Mouse (Mus musculus) erythroblast, embryonic 14.5 days (primary cell): Measurements from ENCODE around the gene Cldn14. TPM values are rescaled to one million over a fixed set of nuclear protein-coding genes. Genes with fewer than 3 reads are reported as not detected.

Source experiments
- H3K27me3 ChIP-seq: 2 replicates; pipeline ENCODE4 v1.6.1; 2012; ENCODE audit warnings: inconsistent platforms; ENCODE audit not compliant: control insufficient read depth
- H3K36me3 ChIP-seq: 2 replicates; pipeline ENCODE4 v1.6.1; 2012; ENCODE audit warnings: mild to moderate bottlenecking, inconsistent platforms; ENCODE audit not compliant: control insufficient read depth
- H3K4me1 ChIP-seq: 2 replicates; pipeline ENCODE4 v1.6.1; 2012; ENCODE audit warnings: inconsistent platforms; ENCODE audit not compliant: control insufficient read depth
- H3K4me3 ChIP-seq: replicated peaks from 2 replicates; pipeline ENCODE3; 2012; ENCODE audit warnings: moderate library complexity, mild to moderate bottlenecking, inconsistent platforms
- H3K9me3 ChIP-seq: 2 replicates; pipeline ENCODE4 v1.6.1; 2012; ENCODE audit warnings: low read length, inconsistent platforms, mixed read lengths; ENCODE audit not compliant: control insufficient read depth
- GATA1 ChIP-seq: IDR thresholded peaks from 2 replicates; pipeline ENCODE4 v1.6.1; 2012; ENCODE audit warnings: low read length, inconsistent platforms, mixed read lengths
- TAL1 ChIP-seq: IDR thresholded peaks from 3 replicates; pipeline ENCODE4 v1.6.1; 2012; ENCODE audit warnings: low read length, inconsistent platforms, mixed read lengths
- polyA plus RNA-seq: library from polyadenylated mRNA; stranded (reverse); fragments of >175 nt; gene quantifications from 2 replicates; pipeline ENCODE4 v1.2.3, GENCODE M21; 2012

Cldn14 gene
- 0.04 TPM in 1 of 2 replicates, not detected in the other for polyA plus RNA-seq

DNA sequence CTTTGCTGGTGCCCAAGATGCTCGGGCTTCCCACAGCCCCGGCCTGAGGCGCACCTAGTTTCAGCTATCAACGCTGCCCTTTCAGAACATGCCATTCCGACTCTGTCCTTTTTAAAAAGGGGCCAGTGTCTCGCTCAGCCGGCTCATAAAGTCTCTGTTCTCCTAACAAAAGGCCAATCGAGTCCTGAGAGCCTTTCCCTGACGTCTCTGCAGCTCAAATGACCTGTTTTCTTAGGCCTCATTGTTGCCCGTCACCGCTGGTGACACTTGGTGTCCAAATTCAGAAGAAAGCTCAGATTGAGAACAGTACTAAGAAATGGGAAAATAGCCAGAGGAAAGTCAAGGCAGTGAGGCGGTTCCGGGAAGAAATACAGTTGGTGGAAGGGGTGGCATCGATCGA is at the start of gene Cldn14:
Gene Cldn14 (minus strand): TSS at position 101 of the 400 bp plus-strand sequence.
- Histone ChIP-seq H3K4me3 (no peak within 1 kb of the TSS), H3K36me3 (no peaks in the 10 kb centered on the region), H3K27me3 (peaks cover 8% of the 10 kb centered on the region; the same call in 1 of the 2 replicates), H3K4me1 (no peaks in the 10 kb centered on the region), H3K9me3 (no peaks in the 10 kb centered on the region)
- TF ChIP-seq GATA1 (no peak), TAL1 (no peak)

DNA sequence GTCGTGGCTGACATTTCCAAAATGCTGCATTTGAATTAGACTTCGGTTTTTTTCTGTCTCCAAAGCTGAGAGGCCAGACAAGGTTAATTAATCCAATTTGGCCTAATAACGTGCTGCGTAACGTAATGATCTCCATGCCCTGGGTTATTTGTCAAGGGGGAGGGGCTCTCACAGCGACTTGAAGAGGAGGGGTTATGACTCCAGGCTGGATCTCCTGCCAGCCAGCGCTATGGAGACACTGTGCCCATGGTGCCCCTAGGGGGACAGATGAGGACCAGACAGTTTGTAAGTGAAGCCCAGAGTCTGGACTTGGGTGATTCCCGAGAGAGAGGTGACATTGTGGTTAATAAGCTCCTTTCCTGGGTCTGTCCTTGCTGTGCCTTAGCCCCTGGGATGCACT is 46.9 kb upstream of the Cldn14 start:
- Histone ChIP-seq H3K27me3 (no peaks in the 10 kb centered on the region), H3K9me3 (0 out of 2 replicates have a peak, but pooled peaks cover 2% of the 10 kb centered on the region), H3K4me1 (no peaks in the 10 kb centered on the region), H3K36me3 (no peaks in the 10 kb centered on the region), H3K4me3 (no peak overlapping the region)
- TF ChIP-seq TAL1: no peak
- TF ChIP-seq GATA1: no peak

DNA sequence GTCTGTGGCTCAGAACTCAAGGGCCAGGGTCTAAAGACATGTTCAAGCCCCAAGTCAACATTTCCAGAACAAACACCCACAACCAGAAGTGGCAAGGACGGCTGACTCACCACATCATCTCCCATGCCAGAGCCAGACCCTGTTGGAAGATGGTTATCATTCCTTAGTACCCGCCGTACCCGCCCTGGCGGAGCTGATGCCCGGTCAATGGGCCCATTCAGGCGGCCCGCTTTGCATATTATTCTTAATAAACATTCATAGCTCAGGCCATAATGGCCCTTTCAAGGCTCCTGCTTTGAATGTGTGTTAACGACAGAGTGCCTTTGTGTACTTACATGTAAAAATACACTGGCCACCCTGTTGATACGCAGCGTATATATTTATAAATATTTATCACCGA is 46.5 kb upstream of the Cldn14 start:
- Histone ChIP-seq H3K9me3 (0 out of 2 replicates have a peak, but pooled peaks cover 2% of the 10 kb centered on the region), H3K4me1 (no peaks in the 10 kb centered on the region), H3K27me3 (no peaks in the 10 kb centered on the region), H3K36me3 (no peaks in the 10 kb centered on the region), H3K4me3 (no peak overlapping the region)
- TF ChIP-seq GATA1 (no peak), TAL1 (no peak)

DNA sequence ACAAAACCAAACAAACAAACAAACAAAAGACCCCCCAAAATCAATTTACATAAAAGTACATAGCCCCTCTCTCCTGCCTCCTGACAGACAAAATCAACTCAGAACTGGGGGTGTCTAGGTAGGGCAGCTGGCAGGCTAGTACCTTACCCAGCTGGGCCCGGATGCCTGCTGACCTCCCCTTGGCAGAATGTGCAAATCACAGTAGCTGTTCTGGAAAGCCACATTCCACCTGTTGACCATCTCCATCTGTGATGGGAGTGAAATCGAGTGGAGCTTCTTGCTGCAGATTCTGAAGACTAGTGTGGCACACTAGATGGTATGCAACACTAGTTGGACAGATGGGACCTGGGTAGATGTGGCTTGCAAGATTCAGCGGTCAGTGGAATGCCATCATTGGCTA is 41.7 kb upstream of the Cldn14 start:
- TF ChIP-seq TAL1 (no peak), GATA1 (no peak)

DNA sequence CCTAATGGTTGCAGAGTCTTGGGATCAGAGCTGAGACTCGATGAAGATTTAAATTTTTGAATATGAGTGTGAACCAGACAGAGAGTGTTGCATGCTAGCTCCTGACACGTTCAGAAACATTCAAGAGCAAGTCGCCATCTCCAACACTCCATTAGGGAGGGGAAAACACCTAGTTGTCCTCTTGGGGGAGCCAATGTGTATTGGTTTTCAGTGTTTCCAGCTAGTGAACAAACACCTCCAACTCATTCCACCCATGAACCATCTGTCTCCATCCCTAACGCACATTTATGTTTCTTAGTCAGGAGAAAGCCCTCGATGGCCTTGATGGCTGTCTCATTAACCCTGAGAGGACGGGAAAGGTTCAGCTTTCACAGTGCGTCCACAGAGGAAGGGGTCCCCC is 36.4 kb upstream of the Cldn14 start:
- Histone ChIP-seq H3K9me3 (no peaks in the 10 kb centered on the region), H3K36me3 (no peaks in the 10 kb centered on the region), H3K4me3 (no peak overlapping the region), H3K27me3 (peaks cover 12% of the 10 kb centered on the region), H3K4me1 (no peaks in the 10 kb centered on the region)
- TF ChIP-seq GATA1 (no peak), TAL1 (no peak)

More for the DNA sequence above, 41.7 kb upstream of the Cldn14 start:
- Histone ChIP-seq H3K9me3 (no peaks in the 10 kb centered on the region), H3K27me3 (no peaks in the 10 kb centered on the region), H3K4me1 (no peaks in the 10 kb centered on the region), H3K4me3 (no peak overlapping the region), H3K36me3 (no peaks in the 10 kb centered on the region)

DNA sequence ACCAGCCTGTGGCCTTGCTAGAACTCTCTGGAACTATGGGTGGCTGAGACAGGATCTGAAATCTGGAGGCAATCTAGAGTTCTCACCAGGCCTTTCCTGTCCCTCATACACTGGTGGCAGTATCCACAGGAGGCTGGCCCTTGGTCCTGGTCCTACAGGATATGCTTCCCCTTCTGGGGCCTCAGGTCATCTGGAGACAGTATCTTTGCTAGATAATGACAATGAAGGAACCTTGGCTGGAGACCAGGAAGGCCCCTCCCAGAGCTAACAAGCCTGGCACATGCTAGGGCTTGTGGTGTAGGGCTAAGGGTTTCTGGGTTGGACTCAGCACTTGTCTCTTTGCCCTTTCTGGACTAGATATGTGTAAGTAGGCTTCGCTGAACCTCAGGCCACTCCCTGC is 35.2 kb upstream of the Cldn14 start:
- TF ChIP-seq GATA1: no peak
- TF ChIP-seq TAL1: no peak
- H3K9me3 ChIP-seq: no peaks in the 10 kb centered on the region
- peaks cover 16% of the 10 kb centered on the region for H3K27me3 ChIP-seq
- no peaks in the 10 kb centered on the region for H3K4me1 ChIP-seq
- H3K4me3 ChIP-seq: no peak overlapping the region
- H3K36me3 ChIP-seq: no peaks in the 10 kb centered on the region

DNA sequence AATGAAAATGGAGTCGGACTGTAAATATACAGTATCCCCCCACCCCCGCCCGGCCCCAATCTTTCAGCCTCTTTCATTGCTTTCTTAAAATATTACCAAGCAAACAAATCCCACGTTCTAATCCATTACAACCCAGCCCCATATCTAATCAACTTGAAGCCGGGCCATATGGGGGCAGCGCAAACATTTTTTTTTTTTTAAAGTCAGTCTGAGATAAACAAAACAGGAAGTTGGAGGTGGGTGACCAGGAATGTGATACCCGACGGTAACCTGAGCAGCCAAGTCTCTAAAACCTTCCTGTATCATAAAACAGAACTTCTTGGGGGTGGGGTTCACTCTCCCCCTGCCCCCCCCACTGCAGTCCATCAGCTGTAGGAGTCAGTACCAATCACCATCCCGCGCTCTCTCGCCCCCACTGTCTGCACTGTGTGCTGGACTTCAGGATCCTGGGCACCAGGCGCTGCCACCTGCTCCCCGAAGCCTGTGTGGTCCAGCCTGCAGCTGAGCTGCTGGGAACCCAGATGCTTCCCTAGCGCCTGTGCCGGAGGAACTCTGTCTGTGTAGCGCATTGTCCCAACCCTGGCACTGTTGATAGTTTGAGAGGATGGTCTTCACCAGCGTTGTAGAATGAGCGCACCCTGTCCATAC is 32.6 kb upstream of the Cldn14 start:
- Histone ChIP-seq H3K36me3 (no peaks in the 10 kb centered on the region), H3K4me3 (no peak overlapping the region), H3K27me3 (peaks cover 19% of the 10 kb centered on the region), H3K4me1 (no peaks in the 10 kb centered on the region), H3K9me3 (peaks cover 3% of the 10 kb centered on the region; the same call in 1 of the 2 replicates)
- TF ChIP-seq TAL1: no peak
- no peak for TF ChIP-seq GATA1

DNA sequence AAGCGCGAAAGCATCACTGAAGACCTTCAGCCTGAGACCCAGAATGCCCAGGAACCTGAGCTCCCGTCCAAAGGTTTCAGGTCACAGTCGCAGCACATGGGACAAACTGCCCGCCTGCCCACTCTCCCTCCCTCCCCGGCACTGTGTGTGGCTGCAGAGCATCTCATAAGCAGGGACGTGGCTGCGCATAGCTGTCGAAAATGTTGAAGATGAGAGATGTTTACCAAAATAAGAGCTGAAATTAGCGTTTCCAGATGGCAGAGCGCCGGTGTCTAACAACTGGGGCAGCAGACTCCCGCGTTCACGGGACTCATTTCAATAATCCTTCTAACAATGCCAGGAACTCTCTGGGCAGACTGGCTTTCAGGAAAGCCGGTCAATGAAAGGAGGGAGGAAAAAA is 31.8 kb upstream of the Cldn14 start:
- peaks cover 19% of the 10 kb centered on the region for H3K27me3 ChIP-seq
- H3K4me3 ChIP-seq: no peak overlapping the region
- H3K4me1 ChIP-seq: no peaks in the 10 kb centered on the region
- peaks cover 3% of the 10 kb centered on the region; the same call in 1 of the 2 replicates for H3K9me3 ChIP-seq
- H3K36me3 ChIP-seq: no peaks in the 10 kb centered on the region
- TF ChIP-seq GATA1 (no peak), TAL1 (no peak)

DNA sequence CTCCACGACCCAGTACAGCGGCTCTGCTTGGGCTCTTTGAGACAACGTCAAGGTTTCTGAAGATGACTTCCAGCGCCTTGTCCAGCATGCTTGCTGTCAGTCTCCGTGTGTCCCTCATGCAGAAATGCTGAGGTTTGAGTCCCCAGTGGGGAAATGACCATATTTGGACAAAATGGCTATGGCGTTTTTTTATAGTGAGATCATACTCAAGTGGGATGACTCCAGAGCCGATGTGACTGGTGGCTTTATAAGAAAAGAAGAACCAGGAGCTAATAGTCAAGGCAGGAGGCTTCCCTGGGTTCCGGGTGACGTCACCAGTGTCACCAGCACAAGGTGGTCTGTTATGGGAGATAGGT is 30.3 kb upstream of the Cldn14 start:
- peaks cover 19% of the 10 kb centered on the region for H3K27me3 ChIP-seq
- H3K36me3 ChIP-seq: no peaks in the 10 kb centered on the region
- H3K4me3 ChIP-seq: no peak overlapping the region
- no peaks in the 10 kb centered on the region for H3K4me1 ChIP-seq
- peaks cover 3% of the 10 kb centered on the region; the same call in 1 of the 2 replicates for H3K9me3 ChIP-seq
- no peak for TF ChIP-seq GATA1
- TF ChIP-seq TAL1: no peak
